Comparison of ENCODE assay signal across 8 mouse cellular contexts in genomic region chr6:24350882-24351281, GRCm38 (mm10).
DNase-seq lines count a peak whose midpoint lies in the region; ATAC-seq and TF ChIP-seq lines count a peak whose summit lies in the region.

No protein-coding gene starts in this region.

- no peak overlapping the region for H3K9ac ChIP-seq in liver, adult 2 months (ENCODE audit: low read depth, low read length)

- ATAC-seq in frontal cortex, adult (ENCODE audit: low TSS enrichment), result peak; percentile 99

- no peak for TF ChIP-seq POLR2A in liver, adult 2 months (IDR thresholded peaks at IDR 0.05; ENCODE audit: extremely low read depth, insufficient read depth, low read length)
- TF ChIP-seq POLR2A in lung, adult 2 months (IDR thresholded peaks at IDR 0.05; ENCODE audit: borderline replicate concordance, extremely low read depth, low read depth, low read length), result no peak

- no peaks in the 10 kb centered on the region for H3K27me3 ChIP-seq in liver, adult 2 months (ENCODE audit: control insufficient read depth, insufficient read depth, low read length)

- TF ChIP-seq CTCF in liver, adult 2 months (IDR thresholded peaks at IDR 0.05; ENCODE audit: low read depth, low read length), result peak; percentile 70
- TF ChIP-seq CTCF in lung, adult 2 months (IDR thresholded peaks at IDR 0.05; ENCODE audit: insufficient read depth, low read length), result peak; percentile 67

- no peaks in the 10 kb centered on the region for H3K79me2 ChIP-seq in liver, adult 2 months (ENCODE audit: control insufficient read depth, insufficient read depth, low read length)

- no peak overlapping the region for H3K4me3 ChIP-seq in liver, adult 2 months (ENCODE audit: insufficient read depth, low read depth, low read length)
- H3K4me3 ChIP-seq in lung, adult 2 months (replicated peaks; ENCODE audit: extremely low read depth, low read depth, low read length), result no peak overlapping the region

- 12% methylated on average over 5 of the region's 5 CpGs for WGBS in liver, adult 2 months
- WGBS in lung, adult 2 months, result 9% methylated on average over 5 of the region's 5 CpGs

- no peaks in the 10 kb centered on the region for H3K4me1 ChIP-seq in liver, adult 2 months (ENCODE audit: control insufficient read depth, insufficient read depth, low read length)
- peaks cover 2% of the 10 kb centered on the region; the same call in 1 of the 2 replicates for H3K4me1 ChIP-seq in lung, adult 2 months (ENCODE audit: control insufficient read depth, insufficient read depth, low read length)

- no peaks in the 10 kb centered on the region for H3K36me3 ChIP-seq in liver, adult 2 months (ENCODE audit: control insufficient read depth, insufficient read depth, low read length)

- H3K27ac ChIP-seq in liver, adult 2 months (replicated peaks; ENCODE audit: insufficient read depth, low read depth, low read length), result no peak overlapping the region

- DNase-seq in liver, adult 2 months (ENCODE audit: extremely low read depth, low read depth, low spot score), result peak; percentile 48
- DNase-seq in liver (no peak), MN1 (ENCODE audit: low spot score) (no peak)
- peak; percentile 85 for DNase-seq in cerebellum, adult 9-10 months
- DNase-seq in kidney, postnatal 14 days, result peak; percentile 48
- DNase-seq in lung, adult 2 months, result no peak
- DNase-seq in retina, adult 2 months (ENCODE audit: low read depth, low spot score), result peak; percentile 34

Comparison
In these comparisons a context has a peak if more than half of its experiments do, and no peak if none do; other contexts are left out.
1. DNase-seq: peak in liver, adult 2 months (single experiment), cerebellum, adult 9-10 months (single experiment), kidney, postnatal 14 days (single experiment) and retina, adult 2 months (single experiment); none in liver (single experiment), lung, adult 2 months (single experiment) and MN1 (single experiment).